Mouse (Mus musculus): ENCODE measurements around the gene Klhl10.

GRCm38 (mm10) chr11:100457247-100457646 is 15.5 kb downstream of the Klhl10 start:
- TF ChIP-seq CTCF (IDR thresholded peaks at IDR 0.05; ENCODE audit: low read depth) (no peak), EP300 (optimal IDR thresholded peaks at IDR 0.05) (no peak)
